Mouse (Mus musculus) left cerebral cortex, postnatal 36 days (tissue): ENCODE data around the gene Krt36. TPM values are rescaled to one million over a fixed set of nuclear protein-coding genes. Genes with fewer than 3 reads are reported as not detected.

Experiments
- DNase-seq, 2 experiments: peaks; one replicate each; pipeline ENCODE4 v3.0.0; 2021 to 2022; ENCODE audit warnings: low spot score in 2 of 2, mixed read lengths in 1 of 2
- intact Hi-C: fragments of 180-260 bp; cut with DNase I; formaldehyde crosslinking; loops from one replicate; pipeline ENCODE4 v1.15.1; 2025
- total RNA-seq, 2 experiments: library from RNA; stranded (reverse); gene quantifications; 2 replicates each; pipeline ENCODE4 v1.2.3; 2021

Gene Krt36
- total RNA-seq, 2 experiments from 2014 or later: not detected

DNA sequence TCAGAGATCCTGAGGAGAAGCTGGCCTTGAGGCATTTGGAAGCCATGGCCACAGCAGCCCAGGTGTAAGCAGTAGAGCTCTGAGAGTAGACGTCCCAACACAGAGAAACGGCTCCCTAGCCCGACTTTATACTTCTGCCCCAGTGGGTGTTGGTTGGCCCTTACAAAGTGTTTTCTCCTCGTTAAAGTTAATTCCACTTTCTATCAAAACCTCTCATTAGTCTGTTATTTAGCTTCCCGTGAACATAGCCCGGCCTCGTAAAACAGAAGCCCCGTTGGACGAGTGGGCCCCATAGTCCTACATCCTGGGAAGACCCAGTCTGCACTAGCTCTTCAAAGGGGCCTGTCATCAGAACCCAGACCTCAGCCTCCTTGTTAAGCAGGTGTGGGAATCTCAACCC, 9.3 kb downstream of the Krt36 start, which contains the start of gene Krt35:
Gene Krt35 (minus strand): TSS at position 101 of the 400 bp plus-strand sequence.
- no peak for DNase-seq
- intact Hi-C loops: no loop called here

- DNase-seq: no peak
- intact Hi-C loops: no loop called here
Observed at GRCm38 (mm10) chr11:100088378-100089025, 16.9 kb downstream of the Krt36 start.

DNA sequence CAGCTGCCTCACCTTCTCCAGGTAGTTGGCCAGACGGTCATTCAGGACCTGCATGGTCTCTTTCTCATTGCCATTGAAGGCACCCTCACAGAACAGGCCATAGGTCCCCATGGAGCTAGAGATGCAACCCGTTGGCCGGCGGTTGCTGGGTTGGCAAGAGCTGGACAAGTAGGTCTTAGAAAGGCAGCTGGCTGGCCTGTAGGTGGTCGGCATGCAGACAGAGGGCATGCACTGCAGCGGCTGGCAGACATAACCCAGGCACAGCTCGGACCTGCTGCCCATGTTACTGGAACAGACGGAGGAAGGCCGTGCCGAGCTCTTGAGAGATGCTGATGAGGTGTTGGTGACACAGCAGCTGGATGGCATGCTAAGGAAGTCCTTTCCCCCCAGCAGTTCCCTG, 17.6 kb downstream of the Krt36 start, which contains the start of gene Krt32:
Gene Krt32 (minus strand): TSS at position 366 of the 400 bp plus-strand sequence.
- intact Hi-C loops: no loop called here
- DNase-seq: no peak

GRCm38 (mm10) chr11:100073873-100074272, 31.6 kb downstream of the Krt36 start:
- intact Hi-C loops: no loop called here
- DNase-seq: no peak

DNA sequence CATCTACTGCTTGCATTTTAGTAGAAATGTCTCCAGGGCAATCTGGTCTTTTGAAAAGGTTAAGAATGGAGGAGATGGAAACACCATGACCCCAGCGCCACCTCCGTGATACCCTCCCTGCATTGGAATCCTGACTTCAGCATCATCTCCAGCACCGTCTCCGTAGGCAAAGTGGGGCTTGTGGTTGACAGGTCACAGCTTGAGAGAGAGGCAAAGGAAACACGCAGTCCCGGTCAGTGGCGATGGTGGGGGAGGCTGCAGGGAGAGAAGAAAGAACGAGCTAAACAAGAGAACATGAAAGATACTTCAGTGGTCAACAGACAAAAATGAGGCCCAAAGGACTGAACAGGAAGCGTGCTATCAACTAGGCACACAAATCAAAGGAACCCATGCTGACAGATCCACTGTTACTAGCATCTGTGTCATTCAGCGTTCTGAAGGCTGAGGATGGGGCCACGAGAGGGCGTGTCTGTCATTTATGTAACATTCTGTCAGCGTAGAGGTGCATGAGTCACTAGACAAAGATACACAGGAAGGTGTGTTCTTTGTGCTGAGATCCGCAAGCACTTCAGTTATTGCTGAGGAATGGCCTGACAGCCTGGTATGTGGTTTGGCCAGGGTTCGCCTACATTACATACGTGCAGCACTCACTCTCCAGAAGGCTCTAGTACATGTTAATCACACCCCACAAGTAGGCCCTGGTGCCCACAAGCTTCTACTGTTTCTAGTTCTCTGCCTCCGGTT, 38.0 kb downstream of the Krt36 start:
- DNase-seq: no peak
- intact Hi-C loops: no loop called here

DNA sequence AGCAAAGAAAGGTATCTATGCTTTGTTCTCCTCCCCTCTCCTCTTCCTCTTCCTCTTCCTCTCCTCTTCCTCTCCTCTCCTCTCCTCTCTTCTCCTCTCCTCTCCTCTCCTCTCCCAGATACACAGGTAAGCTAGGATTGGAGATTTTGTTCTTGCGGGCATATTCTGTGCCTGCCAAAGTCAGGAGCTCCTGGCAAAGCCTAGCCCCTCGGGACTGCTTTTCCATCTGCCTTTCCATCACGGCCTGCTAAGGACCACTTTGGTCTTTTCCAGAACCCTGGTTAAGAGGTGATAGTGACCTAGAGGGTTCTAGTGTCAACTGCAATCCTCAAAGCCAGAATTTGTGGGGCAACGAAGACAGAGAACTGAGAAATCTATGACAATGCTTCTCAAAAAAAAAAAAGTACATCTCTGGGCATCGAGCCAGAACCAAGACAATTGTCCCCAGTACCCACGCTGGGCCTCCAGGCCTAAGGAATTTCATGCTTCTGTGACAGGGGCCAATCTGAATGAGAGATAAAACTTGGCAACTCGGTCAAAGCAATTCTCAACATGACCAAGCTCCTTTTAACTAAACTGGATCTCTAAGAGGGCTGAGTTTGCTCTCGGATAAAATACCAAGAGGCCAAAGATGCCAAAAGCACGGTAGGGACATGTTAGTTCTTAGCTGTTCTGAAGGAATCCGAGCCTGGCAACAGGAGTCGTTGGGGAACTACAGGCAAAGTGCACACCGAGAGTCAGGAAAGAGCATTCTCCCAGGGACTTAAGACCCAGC, 39.0 kb downstream of the Krt36 start:
- intact Hi-C loops: no loop called here
- DNase-seq: no peak

DNA sequence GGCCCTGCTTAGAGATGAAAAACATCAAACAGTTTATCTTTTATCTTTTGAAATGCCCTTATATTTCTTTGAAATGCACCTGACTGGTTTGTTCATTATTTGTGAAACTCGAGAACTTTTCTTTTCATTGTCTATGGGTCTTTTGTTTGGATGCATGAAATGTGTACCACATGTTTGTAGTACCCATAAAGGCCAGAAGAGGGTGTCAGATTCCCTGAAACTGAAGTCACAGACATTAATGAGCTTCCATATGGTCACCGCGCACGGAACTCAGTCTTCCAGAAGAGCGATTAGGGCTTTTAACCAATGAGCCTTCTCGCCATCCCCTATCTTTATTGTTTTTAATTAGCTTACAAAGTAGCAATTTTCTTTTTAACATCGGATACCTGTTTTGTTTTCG, 46.6 kb downstream of the Krt36 start:
- no peak for DNase-seq
- intact Hi-C loops: no loop called here

- intact Hi-C loops: no loop called here
- DNase-seq: no peak
Observed at GRCm38 (mm10) chr11:100055686-100056655, 49.5 kb downstream of the Krt36 start.

Other genes starting within 250 kb of the Krt36 start
- gene Gm11568, start 247.7 kb downstream of the Krt36 start, total RNA-seq: not detected
- gene Gm11559, start 241.2 kb downstream of the Krt36 start, total RNA-seq: not detected
- not detected for gene Krtap9-1, start 232.2 kb downstream of the Krt36 start, total RNA-seq
- gene Gm11567, start 226.4 kb downstream of the Krt36 start, total RNA-seq: not detected
- gene Krtap31-1, start 197.7 kb downstream of the Krt36 start, total RNA-seq: not detected
- gene Gm11565, start 190.9 kb downstream of the Krt36 start, total RNA-seq: not detected
- not detected for gene Krtap31-2, start 169.3 kb downstream of the Krt36 start, total RNA-seq
- gene Krtap9-5, start 157.2 kb downstream of the Krt36 start, total RNA-seq: not detected
- gene Krtap29-1, start 126.6 kb downstream of the Krt36 start, total RNA-seq: not detected
- not detected for gene Krtap16-1, start 119.0 kb downstream of the Krt36 start, total RNA-seq
- gene Krtap17-1, start 111.6 kb downstream of the Krt36 start, total RNA-seq: not detected
- gene Krt33a, start 89.4 kb downstream of the Krt36 start, total RNA-seq: not detected
- gene Krt33b, start 75.8 kb downstream of the Krt36 start, total RNA-seq: not detected
- not detected for gene Krt34, start 64.1 kb downstream of the Krt36 start, total RNA-seq
- not detected for gene Krt31, start 55.1 kb downstream of the Krt36 start, total RNA-seq
- not detected for gene Krt32, start 17.4 kb downstream of the Krt36 start, total RNA-seq
- not detected for gene Krt35, start 9.4 kb downstream of the Krt36 start, total RNA-seq
- not detected for gene Krt13, start 15.9 kb upstream of the Krt36 start, total RNA-seq
- gene Krt15, start 30.3 kb upstream of the Krt36 start, total RNA-seq: not detected
- not detected for gene Krt19, start 43.0 kb upstream of the Krt36 start, total RNA-seq
- 1 to 10 TPM; 2.0 to 4.0 TPM for gene Krt9, start 87.6 kb upstream of the Krt36 start, total RNA-seq
- gene Krt14, start 101.9 kb upstream of the Krt36 start, total RNA-seq: not detected
- not detected for gene Krt16, start 143.3 kb upstream of the Krt36 start, total RNA-seq
- gene Krt17, start 155.4 kb upstream of the Krt36 start, total RNA-seq: not detected
- gene Krt42, start 164.2 kb upstream of the Krt36 start, total RNA-seq: not detected
- 100 to 1,000 TPM; 712 to 762 TPM for gene Eif1, start 214.3 kb upstream of the Krt36 start, total RNA-seq
- not detected for gene Gast, start 228.8 kb upstream of the Krt36 start, total RNA-seq